Mouse (Mus musculus) neural tube, embryonic 11.5 days (tissue): ENCODE measurements around the gene Spryd7. TPM values are rescaled to one million over a fixed set of nuclear protein-coding genes. Genes with fewer than 3 reads are reported as not detected.

Experiments
- ATAC-seq: fragments of 200-750 bp; cut with Nextera tagmentation; 2 replicates; pipeline ENCODE4 v1.8.0; 2017; ENCODE audit warnings: moderate number of reproducible peaks, mild to moderate bottlenecking, moderate TSS enrichment, moderate library complexity; ENCODE audit not compliant: insufficient read depth, low FRiP score, low TSS enrichment
- DNase-seq: peaks from one replicate; pipeline ENCODE4 v3.0.0-alpha.2; 2015; ENCODE audit warnings: low spot score
- H3K27ac ChIP-seq: fragments of 300-500 bp; sonication (generic); 2 replicates; pipeline ENCODE4 v1.5.1; 2014; ENCODE audit warnings: low read depth, mild to moderate bottlenecking, low read length
- H3K27me3 ChIP-seq: fragments of 300-500 bp; sonication (generic); 2 replicates; pipeline ENCODE4 v1.6.1; 2014; ENCODE audit warnings: mild to moderate bottlenecking, low read length, mixed read lengths; ENCODE audit not compliant: control insufficient read depth, insufficient read depth
- H3K36me3 ChIP-seq: fragments of 300-500 bp; sonication (generic); 2 replicates; pipeline ENCODE4 v1.6.1; 2014; ENCODE audit warnings: mild to moderate bottlenecking, low read length, moderate library complexity, mixed read lengths; ENCODE audit not compliant: control insufficient read depth, insufficient read depth
- H3K4me1 ChIP-seq: fragments of 300-500 bp; sonication (generic); 2 replicates; pipeline ENCODE4 v1.6.1; 2014; ENCODE audit warnings: low read length, mixed read lengths; ENCODE audit not compliant: control insufficient read depth, insufficient read depth
- H3K4me2 ChIP-seq: fragments of 300-500 bp; sonication (generic); 2 replicates; pipeline ENCODE4 v1.6.1; 2014; ENCODE audit warnings: low read depth, mild to moderate bottlenecking, moderate library complexity
- H3K4me3 ChIP-seq: fragments of 300-500 bp; sonication (generic); 2 replicates; pipeline ENCODE4 v1.5.1; 2014; ENCODE audit warnings: low read depth, low read length
- H3K9ac ChIP-seq: fragments of 300-500 bp; sonication (generic); 2 replicates; pipeline ENCODE4 v1.6.1; 2014; ENCODE audit warnings: mild to moderate bottlenecking, low read length
- H3K9me3 ChIP-seq: fragments of 300-500 bp; sonication (generic); 2 replicates; pipeline ENCODE4 v1.6.1; 2016; ENCODE audit warnings: low read length; ENCODE audit not compliant: control insufficient read depth
- WGBS: fragments of 180-500 bp; shearing (Covaris S2); extraction: QIAGEN DNeasy Blood & Tissue Kit; methylation state at CpG from one replicate; pipeline ENCODE4 v1.1.7; 2014; 5-methylcytosine and 5-hydroxymethylcytosine counted together
- polyA plus RNA-seq: library from polyadenylated mRNA; unstranded; fragments of >200 nt; fragmentation: Nextera tagmentation; extraction: Ambion mirVana; gene quantifications from 2 replicates; pipeline ENCODE4 v1.2.1, GENCODE M21; 2014

Gene Spryd7
- polyA plus RNA-seq, 1 experiment from 2014 or later, result 23.9 TPM

DNA sequence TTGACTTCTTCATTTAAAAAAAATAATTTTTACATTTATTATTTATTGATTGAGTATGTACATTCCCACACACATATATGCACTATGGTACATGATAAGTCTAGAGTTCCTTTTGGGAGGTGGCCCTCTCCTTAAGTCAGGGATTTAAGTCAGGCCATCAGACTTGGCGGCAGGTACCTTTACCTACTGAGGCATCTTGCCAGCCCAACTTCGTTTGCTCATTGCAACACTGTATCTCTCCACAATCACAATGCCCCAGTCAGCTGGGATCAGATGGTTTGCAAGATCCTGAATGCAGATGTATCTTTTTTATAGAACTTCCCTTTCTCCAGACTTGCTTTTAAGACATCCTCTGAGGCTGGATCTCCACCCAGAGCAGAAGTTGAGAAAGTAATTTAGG is 32.9 kb downstream of the Spryd7 start:
- DNase-seq (no peak), ATAC-seq (no peak)
- H3K27ac ChIP-seq, result no peak overlapping the region
- no peaks in the 10 kb centered on the region for H3K9me3 ChIP-seq
- H3K9ac ChIP-seq, result no peak overlapping the region
- no peak overlapping the region for H3K4me3 ChIP-seq
- no peaks in the 10 kb centered on the region for H3K36me3 ChIP-seq
- H3K4me2 ChIP-seq, result no peak overlapping the region
- H3K27me3 ChIP-seq, result no peaks in the 10 kb centered on the region
- no peaks in the 10 kb centered on the region for H3K4me1 ChIP-seq
- 84% methylated on average over 2 of the region's 2 CpGs for WGBS

DNA sequence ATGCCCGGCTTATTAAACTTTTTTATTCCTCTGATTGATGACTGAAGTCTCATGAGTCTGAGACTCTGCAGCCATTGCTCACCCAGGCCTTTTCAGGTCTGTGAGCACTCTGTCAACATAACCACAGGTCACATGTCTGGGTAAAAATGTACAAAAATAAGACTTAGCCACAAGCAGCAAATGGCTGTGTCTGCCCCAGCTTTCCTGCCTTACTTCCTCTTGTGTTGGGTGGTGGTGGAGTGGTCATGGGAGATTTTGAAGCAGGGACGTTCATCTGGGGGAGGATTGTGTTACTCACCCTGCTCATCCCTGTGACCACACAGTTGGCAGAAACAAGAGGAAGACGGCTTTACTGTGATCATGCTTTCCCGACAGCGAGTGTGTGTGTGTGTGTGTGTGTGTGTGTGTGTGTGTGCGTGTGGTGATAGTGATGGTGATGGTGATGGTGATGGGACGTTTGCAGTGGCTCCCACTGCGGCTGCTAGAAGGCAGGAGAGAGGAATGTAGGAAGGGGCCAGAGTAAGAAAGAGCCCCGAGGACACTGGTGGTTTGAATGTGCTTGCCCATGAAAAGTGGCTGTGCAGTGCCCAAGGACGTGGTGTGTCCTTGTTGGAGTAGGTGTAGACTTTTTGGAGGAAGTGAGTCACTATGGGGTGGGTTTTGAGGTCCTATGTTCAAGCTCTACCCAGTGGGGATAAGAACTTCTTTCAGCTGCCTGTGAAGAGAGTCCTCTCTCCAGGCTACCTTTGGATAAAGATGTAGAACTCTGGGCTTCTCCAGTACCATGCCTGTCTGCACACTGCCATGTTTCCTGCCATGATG is 37.8 kb downstream of the Spryd7 start:
- no peaks in the 10 kb centered on the region for H3K27me3 ChIP-seq
- no peak overlapping the region for H3K9ac ChIP-seq
- H3K36me3 ChIP-seq, result no peaks in the 10 kb centered on the region
- H3K4me3 ChIP-seq, result no peak overlapping the region
- H3K27ac ChIP-seq, result no peak overlapping the region
- H3K4me2 ChIP-seq, result no peak overlapping the region
- ATAC-seq (no peak), DNase-seq (no peak)
- WGBS, result 87% methylated on average over 10 of the region's 10 CpGs
- H3K4me1 ChIP-seq, result no peaks in the 10 kb centered on the region
- H3K9me3 ChIP-seq, result no peaks in the 10 kb centered on the region

DNA sequence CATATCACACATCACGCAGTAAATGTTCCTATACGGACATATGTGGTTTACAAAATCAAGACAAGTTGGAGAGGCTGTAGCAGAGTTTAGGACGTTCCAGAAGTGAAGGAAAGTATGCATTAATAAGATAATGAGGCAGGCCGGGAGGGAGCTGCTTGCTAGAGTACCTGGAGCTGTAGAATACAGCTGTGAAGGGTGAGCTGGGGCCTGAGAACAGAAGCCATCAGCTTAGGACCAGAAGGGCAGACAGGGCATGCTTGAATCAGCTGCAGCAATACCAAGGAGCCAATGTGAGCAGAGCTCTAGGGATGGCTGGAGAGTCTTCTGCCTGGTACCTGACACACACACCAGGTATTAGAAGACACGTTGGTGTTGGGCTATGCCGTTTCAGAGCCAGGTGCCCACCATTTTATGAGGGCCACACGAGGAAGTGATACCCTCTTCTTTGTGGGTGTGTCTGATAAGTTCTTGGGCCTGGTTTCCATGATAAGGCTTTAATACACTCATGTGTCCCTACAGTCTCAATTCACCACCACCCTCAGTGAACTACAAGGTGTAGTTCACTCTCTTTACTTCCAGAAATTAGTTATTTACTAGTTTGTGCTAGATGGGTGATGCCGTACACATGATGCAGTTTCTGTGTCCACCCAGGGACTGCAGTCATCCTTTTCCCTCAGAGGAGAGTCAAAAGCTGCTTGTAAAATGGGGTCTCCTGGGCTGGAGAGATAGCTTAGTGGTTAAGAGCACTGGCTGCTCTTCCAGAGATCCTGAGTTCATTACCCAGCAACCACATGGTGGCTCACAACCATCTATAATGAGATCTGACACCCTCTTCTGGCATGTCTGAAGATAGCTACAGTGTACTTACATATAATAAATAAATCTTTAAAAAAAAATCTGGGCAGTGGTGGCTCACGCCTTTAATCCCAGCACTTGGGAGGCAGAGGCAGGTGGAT is 39.9 kb downstream of the Spryd7 start:
- 85% methylated on average over 9 of the region's 9 CpGs for WGBS
- Histone ChIP-seq H3K27me3 (no peaks in the 10 kb centered on the region), H3K4me1 (no peaks in the 10 kb centered on the region), H3K9ac (no peak overlapping the region), H3K4me2 (no peak overlapping the region), H3K36me3 (no peaks in the 10 kb centered on the region), H3K27ac (no peak overlapping the region), H3K4me3 (no peak overlapping the region), H3K9me3 (no peaks in the 10 kb centered on the region)
- ATAC-seq, result no peak
- DNase-seq, result no peak

DNA sequence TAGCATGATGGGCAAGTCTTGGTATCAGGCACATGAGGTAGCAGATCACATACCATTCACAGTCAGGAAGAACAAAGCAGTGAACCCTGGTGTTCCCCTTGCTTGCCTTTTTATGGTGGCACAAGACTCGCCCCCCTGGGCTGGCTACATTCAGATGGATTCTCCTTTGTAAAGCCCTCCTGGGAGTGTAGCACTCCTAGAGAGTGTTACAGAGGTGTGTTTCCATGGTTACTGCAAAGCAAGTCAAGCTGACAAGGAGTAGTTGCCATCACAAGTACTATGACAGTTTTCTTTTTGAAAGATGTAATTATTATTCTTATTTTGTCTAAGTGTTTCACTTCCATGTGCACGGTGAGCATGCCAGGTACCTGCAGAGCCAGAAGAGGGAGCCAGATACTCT is 45.2 kb downstream of the Spryd7 start:
- WGBS, result 74% methylated on average over 2 of the region's 2 CpGs
- Histone ChIP-seq H3K27ac (no peak overlapping the region), H3K4me1 (no peaks in the 10 kb centered on the region), H3K27me3 (no peaks in the 10 kb centered on the region), H3K9me3 (no peaks in the 10 kb centered on the region), H3K36me3 (no peaks in the 10 kb centered on the region), H3K9ac (no peak overlapping the region), H3K4me3 (no peak overlapping the region), H3K4me2 (no peak overlapping the region)
- ATAC-seq (no peak), DNase-seq (no peak)

DNA sequence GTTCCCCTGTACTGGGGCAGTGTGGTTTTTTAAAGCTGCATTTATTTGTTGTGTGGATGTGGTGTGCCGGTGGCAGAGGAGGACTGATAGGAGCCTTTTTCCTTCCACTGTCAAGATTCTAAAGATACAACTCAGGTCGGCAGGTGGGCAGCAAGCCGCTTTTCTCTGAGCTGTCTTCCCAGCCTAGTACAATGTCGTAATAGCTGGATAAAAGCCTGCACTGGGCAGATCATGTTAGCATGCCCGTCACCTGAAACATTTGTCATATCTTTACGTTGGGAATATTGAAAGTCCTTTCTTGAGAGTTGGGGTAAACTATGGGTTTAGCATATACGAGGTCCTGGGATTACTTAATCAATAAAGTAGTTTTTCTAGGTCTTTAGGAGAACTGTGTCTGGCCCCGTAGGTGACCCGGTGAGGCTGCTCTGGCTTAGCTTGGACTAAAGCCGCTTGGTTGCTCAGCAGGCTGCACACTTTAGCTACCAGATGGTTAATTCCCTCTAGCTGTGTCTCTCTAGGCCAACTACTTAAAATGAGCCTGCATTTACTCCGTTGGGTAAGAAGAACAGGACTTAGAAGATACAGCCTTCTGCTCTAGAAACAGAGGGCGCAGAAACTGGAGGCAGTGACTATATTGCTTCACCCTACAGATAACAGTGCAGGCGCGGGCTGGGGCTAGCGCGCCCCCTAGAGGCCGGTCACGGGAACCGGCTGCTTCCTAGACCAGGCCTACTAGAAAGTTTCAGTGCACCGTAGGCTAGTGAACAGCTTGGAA is 58.8 kb downstream of the Spryd7 start:
- H3K9ac ChIP-seq, result no peak overlapping the region
- no peak overlapping the region for H3K27ac ChIP-seq
- DNase-seq (peak; percentile 81), ATAC-seq (peak; percentile 61; the same call in 1 of the 2 replicates)
- H3K27me3 ChIP-seq, result no peaks in the 10 kb centered on the region
- no peak overlapping the region for H3K4me2 ChIP-seq
- no peaks in the 10 kb centered on the region for H3K4me1 ChIP-seq
- WGBS, result 47% methylated on average over 20 of the region's 20 CpGs
- H3K9me3 ChIP-seq, result no peaks in the 10 kb centered on the region
- H3K36me3 ChIP-seq, result no peaks in the 10 kb centered on the region
- no peak overlapping the region for H3K4me3 ChIP-seq

DNA sequence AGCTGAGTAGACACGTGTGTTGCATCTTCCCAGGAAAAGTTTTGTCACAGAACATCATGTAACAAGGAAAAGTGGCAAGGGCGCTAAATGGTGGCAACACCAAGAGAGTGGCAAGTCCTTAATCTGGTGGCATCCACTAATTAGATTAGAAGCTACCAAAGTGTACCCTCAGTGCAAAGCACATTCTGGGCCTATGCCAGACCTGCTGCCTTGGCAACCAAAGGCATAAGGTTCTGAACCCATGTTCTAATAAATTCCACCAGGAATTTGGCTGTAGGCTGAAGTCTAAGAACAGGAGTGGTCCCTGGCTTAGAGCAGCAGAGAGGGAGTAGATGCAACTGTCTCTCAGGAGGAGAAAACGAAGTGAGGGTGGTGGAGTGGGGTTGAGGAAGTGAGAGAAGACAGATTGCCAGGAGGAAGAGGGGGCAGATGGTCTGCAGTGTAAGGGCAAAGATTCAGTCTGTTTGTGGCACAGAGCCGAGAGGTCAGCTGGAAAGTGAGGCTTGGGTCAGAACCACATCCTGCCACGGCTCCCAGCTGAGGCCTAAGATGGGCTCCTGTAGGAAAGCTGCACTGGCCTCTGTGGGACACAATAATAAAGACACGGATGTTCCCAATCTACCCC is 63.1 kb downstream of the Spryd7 start:
- Histone ChIP-seq H3K27ac (no peak overlapping the region), H3K4me3 (no peak overlapping the region), H3K36me3 (no peaks in the 10 kb centered on the region), H3K9ac (no peak overlapping the region), H3K4me2 (no peak overlapping the region), H3K9me3 (no peaks in the 10 kb centered on the region), H3K4me1 (no peaks in the 10 kb centered on the region), H3K27me3 (no peaks in the 10 kb centered on the region)
- WGBS, result 67% methylated on average over 6 of the region's 6 CpGs
- DNase-seq, result no peak
- no peak for ATAC-seq

Other genes with a start within 250 kb of the Spryd7 start
- 0.22 and 0.56 TPM in 2 replicates for gene Arl11, start 247.1 kb downstream of the Spryd7 start, polyA plus RNA-seq
- gene Ebpl, start 196.4 kb downstream of the Spryd7 start, polyA plus RNA-seq, result 8.5 and 9.2 TPM in 2 replicates
- gene Kpna3, start 117.0 kb downstream of the Spryd7 start, polyA plus RNA-seq, result 109 and 111 TPM in 2 replicates
- 29.7 and 29.9 TPM in 2 replicates for gene Trim13, start 41.4 kb upstream of the Spryd7 start, polyA plus RNA-seq
- 1.0 and 1.2 TPM in 2 replicates for gene Kcnrg, start 50.6 kb upstream of the Spryd7 start, polyA plus RNA-seq